Mouse (Mus musculus) spleen, postnatal 10 days (tissue): ENCODE results near the gene Gpc3.
"Not testable (repeated sequence)": the region's sequence is repeated elsewhere in the genome, so short reads cannot be mapped to it uniquely, and the experiment has no call there.

Experiments used
- DNase-seq, 2 experiments: peaks; one replicate each; pipeline ENCODE4 v3.0.0; 2021 to 2022; ENCODE audit warnings: low spot score in 2 of 2

Gene Gpc3

DNA sequence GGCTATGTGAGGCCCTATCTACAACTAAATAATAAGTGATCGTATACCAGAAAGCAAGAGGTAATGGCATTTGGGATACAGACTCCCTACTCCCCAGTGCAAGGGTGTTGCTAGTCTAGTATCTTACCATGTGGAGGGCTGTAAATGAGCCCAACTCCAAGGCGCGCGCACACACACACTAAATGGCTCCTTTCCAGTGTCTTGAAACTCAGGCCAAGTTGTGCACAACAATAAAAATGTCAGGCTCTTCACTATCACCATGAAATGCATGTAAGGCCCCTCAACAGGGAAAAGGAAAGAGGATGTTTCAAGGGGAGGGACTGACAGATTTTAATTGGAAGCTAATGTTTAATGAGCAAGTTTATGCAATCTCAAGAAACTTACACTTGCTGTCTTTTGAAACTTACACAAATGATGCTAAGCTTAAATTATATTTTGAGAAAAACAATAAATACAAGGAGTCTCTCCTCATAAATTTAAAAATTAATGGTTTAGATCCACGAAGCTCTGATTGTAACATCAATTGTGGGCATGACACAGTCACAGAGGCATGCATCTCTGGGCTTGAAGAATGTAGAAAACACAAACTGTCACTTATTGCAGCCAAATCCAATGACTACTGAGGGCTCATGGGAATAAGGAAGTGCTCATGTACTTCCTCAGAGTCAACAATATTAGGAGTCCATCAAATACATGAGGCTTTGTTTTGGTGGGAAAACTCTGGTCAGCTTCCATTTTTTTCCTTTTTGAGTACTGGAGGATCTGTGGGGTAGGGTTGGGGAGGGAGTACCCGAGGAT, 332.4 kb downstream of the Gpc3 start:
- DNase-seq = no peak

DNA sequence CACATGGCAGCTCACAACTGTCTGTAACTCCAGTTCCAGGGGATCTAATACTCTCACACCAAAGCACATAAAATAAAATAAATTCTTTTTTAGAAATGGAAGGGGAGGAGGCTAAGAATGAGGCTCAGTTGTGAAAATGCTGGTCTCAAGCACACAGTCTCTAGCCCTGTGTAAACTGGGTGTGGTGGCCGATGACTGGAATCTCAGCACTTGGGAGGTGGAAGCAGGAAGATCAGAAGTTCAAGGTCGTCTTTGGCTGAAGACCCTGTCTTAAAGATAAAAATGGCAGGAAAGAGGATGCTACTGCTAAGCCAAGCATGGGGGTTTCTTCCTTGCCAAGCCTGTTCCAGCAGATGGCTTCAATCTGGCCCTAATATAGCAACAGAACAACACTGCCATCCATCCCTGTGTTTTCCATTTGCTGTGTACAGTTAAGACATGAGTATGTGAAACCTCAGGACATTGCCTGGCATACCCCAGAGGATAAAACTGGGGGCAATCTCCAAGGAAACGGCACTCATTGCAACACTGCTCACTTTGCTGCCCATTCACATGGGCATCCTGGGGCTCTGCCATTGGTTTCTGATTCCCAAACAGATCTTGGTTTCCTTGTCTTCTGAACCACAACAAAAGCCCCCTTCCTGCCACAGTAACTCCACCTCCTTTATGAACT, 334.9 kb downstream of the Gpc3 start:
- no peak for DNase-seq

DNA sequence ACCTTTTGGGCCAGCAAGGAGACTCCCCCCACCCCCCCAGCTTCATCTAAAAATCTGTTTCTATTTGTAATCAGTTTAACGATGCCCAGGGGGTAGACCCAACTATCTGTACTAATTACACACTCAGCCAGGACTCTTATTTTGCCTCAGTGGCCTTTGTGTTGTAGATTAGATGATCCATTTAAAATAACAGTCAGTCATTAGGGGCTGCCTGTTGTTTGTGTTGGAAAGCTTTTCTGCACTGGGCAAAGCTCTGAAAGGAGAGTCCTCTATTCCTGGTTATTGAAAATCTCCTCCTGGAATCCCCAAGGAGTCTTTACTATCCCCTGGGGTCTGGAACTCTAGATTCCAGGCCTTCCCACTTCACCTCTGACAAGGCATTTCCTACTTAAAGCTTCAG, 336.2 kb downstream of the Gpc3 start:
- DNase-seq = no peak

DNA sequence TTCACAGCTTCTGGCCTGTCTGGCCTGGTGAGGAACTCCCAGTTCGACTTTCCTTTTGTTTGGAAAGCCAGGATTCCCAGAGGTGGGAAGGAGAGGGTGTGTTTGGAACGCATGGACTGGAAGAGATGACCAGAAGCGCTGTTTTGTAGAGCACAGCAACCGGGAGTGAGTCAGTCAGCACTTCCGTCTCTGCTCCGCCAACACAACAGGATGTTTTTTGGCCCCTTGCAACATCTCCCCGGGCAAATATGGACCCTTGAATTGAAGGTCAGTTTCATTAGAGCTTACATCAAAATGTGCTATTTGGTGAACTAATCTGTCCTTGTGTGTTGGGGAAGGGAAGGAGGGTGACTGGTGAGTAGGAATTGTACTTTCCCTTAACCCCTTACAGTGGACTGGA, 340.7 kb downstream of the Gpc3 start:
- no peak for DNase-seq

GRCm38 (mm10) chrX:52261991-52262390, 351.8 kb downstream of the Gpc3 start:
- DNase-seq = no peak

DNA sequence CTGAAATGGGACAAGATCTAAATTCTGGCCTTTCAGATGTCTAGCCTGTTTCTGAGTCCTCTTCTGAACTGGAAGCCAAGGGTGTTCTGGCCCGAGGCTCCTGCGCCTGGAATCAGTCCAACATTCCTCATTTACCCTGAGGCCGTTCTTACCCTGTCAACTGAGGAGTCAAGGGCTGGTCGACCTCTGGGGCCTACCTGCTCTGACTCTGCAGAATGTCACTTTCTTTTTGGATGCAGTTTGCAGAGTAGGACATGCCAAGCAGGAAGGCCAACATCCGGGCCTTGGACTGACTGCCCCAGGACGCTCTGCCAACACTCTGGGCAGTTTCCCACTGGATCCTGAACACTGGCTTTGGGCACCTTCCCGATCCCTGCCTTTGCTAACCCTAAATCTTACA, 352.2 kb downstream of the Gpc3 start:
- no peak for DNase-seq

- not testable (repeated sequence) for DNase-seq
Measured at GRCm38 (mm10) chrX:52259771-52260170, 354.0 kb downstream of the Gpc3 start.

- DNase-seq = no peak
Measured at GRCm38 (mm10) chrX:52254526-52254925, 359.2 kb downstream of the Gpc3 start.

GRCm38 (mm10) chrX:52245694-52246297, 368.0 kb downstream of the Gpc3 start:
- no peak for DNase-seq

DNA sequence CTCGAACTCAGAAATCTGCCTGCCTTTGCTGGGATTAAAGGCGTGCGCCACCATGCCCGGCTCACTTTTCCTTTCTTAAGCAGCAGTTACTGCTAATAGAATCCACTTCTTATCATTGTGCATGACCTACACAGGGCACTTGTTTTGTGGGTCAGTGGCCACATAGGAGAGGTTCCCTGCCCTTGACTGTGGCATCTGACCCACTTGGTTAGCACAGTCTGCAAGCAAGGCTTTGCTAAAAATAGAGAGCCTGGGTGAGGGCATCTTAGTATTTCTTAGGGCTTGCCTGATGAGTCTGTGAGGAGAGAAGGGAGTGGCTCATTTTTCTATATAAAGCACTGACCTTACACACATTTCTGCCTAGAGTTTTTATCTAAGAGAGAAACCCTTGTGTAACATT, 376.3 kb downstream of the Gpc3 start:
- no peak for DNase-seq

GRCm38 (mm10) chrX:52231984-52232383, 381.8 kb downstream of the Gpc3 start:
- DNase-seq = no peak

DNA sequence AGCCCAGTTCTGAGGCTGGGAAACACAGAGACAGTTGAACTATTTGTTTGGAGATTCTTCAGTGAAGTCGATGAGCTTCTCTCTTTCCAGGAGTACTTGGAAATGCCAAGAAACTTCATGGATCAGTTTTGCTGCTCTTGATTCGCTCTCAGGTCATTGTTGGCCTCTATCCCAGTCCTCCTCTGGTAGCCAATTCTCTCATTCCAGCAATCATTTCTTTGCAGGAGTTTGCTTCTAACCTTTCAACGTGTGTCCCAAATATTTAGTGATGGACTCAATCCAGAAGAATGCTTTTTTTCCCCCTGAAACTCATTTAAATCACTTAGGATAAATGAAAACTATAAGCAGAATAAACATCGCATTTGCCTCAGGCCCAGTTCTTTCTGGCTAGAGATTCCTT, 383.0 kb downstream of the Gpc3 start:
- DNase-seq = no peak
